Mouse (Mus musculus) thymus, adult 2 months (tissue): ENCODE results near the gene Plekhg6.

Experiments used
- CTCF ChIP-seq: fragments of 200-500 bp; IDR thresholded peaks from 2 replicates; pipeline ENCODE4 v1.5.1; 2012; ENCODE audit warnings: mild to moderate bottlenecking, control low read depth, low read length, moderate library complexity, borderline replicate concordance; ENCODE audit not compliant: control insufficient read depth, poor library complexity, insufficient read depth; ENCODE audit errors: extremely low read depth
- POLR2A ChIP-seq: fragments of 200-500 bp; IDR thresholded peaks from 2 replicates; pipeline ENCODE4 v1.6.1; 2012; ENCODE audit warnings: mild to moderate bottlenecking, low read length, control low read depth, moderate library complexity; ENCODE audit not compliant: control insufficient read depth, poor library complexity, insufficient read depth; ENCODE audit errors: extremely low read depth

DNA sequence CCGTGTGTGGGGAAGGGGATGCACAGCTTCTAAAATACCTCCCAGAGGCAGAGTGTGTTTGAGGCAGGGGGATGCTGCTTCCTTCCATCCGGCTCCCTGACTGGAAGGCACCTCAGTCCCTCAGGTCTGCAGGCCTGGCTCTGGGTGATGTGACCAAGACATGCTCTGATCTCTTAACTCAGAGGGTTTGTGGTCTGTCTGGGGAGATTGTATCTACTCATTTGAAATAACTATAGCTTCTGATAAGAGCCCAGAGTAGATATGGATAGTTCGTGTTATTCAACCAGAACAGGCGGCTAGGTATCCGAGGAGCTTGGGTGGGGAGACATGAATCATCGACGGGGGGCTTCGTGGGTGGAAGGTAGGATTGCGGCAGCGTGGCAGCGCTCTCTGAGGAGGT lies 27.4 kb downstream of the Plekhg6 start:
- TF ChIP-seq CTCF (peak; percentile 13; the same call in 1 of the 2 replicates), POLR2A (no peak)
